Mouse (Mus musculus): Measurements from ENCODE around the gene Pde4d. TPM values are rescaled to one million over a fixed set of nuclear protein-coding genes. Genes with fewer than 3 reads are reported as not detected.

Gene Pde4d
- polyA plus RNA-seq, 1 experiment from 2014 or later: 13.5 TPM

DNA sequence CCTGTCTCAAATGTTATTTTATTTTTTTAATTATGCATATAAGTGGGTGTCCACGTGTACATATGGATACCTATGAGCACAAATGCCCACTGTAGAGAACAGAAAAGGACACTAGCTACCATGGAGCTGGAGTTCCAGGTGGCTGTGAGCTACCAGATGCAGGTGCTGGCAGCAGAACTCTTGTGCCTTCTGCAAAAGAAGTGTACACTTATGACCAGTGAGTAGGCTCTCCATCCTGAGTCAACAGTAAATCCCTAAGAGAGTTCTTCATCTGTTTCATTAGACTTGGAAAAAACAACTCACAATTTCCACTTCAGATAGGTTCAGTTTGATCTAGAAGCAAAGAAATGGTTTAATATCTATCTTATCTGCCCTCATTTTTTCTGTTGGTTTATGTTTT, 881.8 kb downstream of the Pde4d start:
- Histone ChIP-seq H3K4me1 (replicated peaks) (no peaks in the 10 kb centered on the region), H3K9me3 (no peaks in the 10 kb centered on the region), H3K4me3 (no peak overlapping the region), H3K27ac (no peak overlapping the region), H3K27me3 (ENCODE audit: insufficient read depth, poor library complexity, severe bottlenecking) (no peaks in the 10 kb centered on the region), H3K36me3 (no peaks in the 10 kb centered on the region)
- no peak for DNase-seq (ENCODE audit: low spot score)
- WGBS: 76% methylated on average over 1 of the region's 1 CpGs

DNA sequence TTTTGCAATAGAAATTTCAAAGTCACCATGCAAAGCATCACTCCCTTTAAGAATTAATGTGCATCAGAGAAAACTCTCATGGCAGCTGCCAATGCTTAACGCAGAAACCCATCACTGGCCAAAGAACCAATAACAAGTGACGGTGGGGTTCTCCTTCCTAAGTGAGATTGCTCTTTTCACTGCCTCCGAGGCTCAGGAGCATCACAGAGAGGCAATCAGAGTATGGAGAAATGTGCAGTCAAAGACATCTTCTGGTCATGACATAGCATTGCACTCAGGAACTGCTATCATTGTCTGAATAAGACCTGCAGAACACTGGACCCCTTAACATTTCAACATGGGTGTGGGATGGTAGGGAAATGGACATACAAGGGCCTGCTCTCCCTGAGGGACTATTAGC, 892.2 kb downstream of the Pde4d start:
- H3K9me3 ChIP-seq: no peaks in the 10 kb centered on the region
- no peaks in the 10 kb centered on the region for H3K36me3 ChIP-seq
- peaks cover 3% of the 10 kb centered on the region; the same call in 1 of the 2 replicates for H3K4me1 ChIP-seq (replicated peaks)
- H3K27me3 ChIP-seq (ENCODE audit: insufficient read depth, poor library complexity, severe bottlenecking): no peaks in the 10 kb centered on the region
- H3K27ac ChIP-seq: no peak overlapping the region
- no peak overlapping the region for H3K4me3 ChIP-seq
- 68% methylated on average over 3 of the region's 3 CpGs for WGBS
- DNase-seq (ENCODE audit: low spot score): no peak

DNA sequence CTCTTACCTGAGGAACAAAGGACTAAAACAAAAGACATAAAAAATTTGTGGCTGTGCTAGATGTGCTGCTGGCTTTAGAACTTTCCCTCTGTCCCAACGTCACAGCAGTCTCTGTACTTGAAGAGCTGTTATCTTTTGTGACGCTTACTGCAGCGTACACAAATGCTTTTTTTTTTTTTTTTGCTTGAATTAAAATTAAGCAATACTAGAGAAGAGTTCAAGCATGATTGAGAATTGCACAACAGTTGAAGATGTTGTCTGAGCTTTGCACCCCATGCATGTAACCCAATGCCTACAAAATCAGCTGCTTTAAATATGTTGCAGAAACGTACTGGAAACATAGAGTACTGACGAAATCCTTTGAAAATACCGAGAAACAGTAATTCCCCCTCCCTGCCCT, 892.7 kb downstream of the Pde4d start:
- 61% methylated on average over 6 of the region's 6 CpGs for WGBS
- no peaks in the 10 kb centered on the region for H3K9me3 ChIP-seq
- H3K4me1 ChIP-seq (replicated peaks): peaks cover 3% of the 10 kb centered on the region; the same call in 1 of the 2 replicates
- H3K36me3 ChIP-seq: no peaks in the 10 kb centered on the region
- DNase-seq (ENCODE audit: low spot score): no peak
- no peak overlapping the region for H3K27ac ChIP-seq
- H3K4me3 ChIP-seq: no peak overlapping the region
- no peaks in the 10 kb centered on the region for H3K27me3 ChIP-seq (ENCODE audit: insufficient read depth, poor library complexity, severe bottlenecking)

DNA sequence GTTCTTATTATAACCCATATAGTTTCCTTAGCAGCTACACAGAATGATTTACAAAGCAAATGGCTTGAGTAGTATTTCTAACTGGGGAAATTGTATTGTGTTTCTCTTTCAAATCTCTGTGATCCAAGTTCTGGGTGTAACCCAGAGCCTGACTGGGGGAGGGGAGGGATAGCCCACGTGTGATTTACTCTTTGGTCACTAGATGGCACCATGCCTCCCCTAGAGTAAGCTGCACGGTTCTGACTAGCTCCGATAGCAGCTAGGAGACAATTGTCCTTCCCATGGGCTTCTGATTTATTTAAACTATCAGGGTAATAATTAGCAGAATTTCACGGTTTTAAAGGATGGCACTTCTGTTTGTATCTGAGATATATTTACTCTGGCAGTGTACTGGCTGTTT, 893.8 kb downstream of the Pde4d start:
- no peaks in the 10 kb centered on the region for H3K36me3 ChIP-seq
- no peaks in the 10 kb centered on the region for H3K27me3 ChIP-seq (ENCODE audit: insufficient read depth, poor library complexity, severe bottlenecking)
- peak; percentile 58 for DNase-seq (ENCODE audit: low spot score)
- H3K27ac ChIP-seq: no peak overlapping the region
- no peaks in the 10 kb centered on the region for H3K9me3 ChIP-seq
- peaks cover 10% of the 10 kb centered on the region for H3K4me1 ChIP-seq (replicated peaks)
- no peak overlapping the region for H3K4me3 ChIP-seq
- 4% methylated on average over 4 of the region's 4 CpGs for WGBS

DNA sequence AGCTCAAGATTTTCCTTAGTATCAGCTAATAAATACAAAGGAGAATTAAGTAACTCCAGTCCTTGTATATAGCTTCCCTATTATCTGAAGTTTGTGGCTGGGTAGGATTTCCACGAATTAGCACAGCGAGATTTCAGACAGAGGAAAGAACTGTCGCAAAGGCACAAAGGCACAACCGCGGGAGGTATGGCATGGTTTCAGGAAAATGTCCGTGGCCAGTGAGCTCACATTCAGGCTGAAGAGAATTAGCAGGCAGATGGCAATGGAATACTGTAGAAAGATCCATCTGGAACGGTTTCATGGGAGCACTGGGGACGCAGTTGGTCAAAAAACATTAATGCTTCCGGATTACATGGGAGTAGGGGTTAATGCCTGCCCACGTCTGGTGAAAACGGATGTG, 898.0 kb downstream of the Pde4d start:
- peaks cover 23% of the 10 kb centered on the region for H3K4me1 ChIP-seq (replicated peaks)
- H3K36me3 ChIP-seq: no peaks in the 10 kb centered on the region
- no peak overlapping the region for H3K27ac ChIP-seq
- no peaks in the 10 kb centered on the region for H3K27me3 ChIP-seq (ENCODE audit: insufficient read depth, poor library complexity, severe bottlenecking)
- no peaks in the 10 kb centered on the region for H3K9me3 ChIP-seq
- no peak overlapping the region for H3K4me3 ChIP-seq
- 62% methylated on average over 11 of the region's 11 CpGs for WGBS
- DNase-seq (ENCODE audit: low spot score): no peak

DNA sequence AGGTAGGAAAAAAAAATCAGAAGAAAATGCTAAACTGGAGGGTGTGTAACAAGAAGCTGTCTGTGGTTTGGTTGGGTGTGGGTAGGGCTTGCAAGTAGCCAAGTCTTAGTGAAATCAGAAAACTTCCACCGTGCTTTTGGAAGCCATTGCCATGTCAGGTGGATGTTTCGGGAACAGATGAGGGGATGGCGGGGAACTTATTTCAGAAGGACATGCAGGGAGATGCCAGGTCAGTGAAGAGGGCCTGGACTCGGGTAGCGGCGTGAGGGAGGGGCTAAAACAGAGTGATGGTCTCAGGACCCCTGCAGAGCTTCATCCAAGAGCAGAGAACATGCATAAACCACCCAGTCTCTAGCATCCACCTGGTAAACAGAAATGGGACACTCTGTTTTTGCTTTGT, 898.6 kb downstream of the Pde4d start:
- peaks cover 23% of the 10 kb centered on the region for H3K4me1 ChIP-seq (replicated peaks)
- H3K27me3 ChIP-seq (ENCODE audit: insufficient read depth, poor library complexity, severe bottlenecking): no peaks in the 10 kb centered on the region
- WGBS: 85% methylated on average over 6 of the region's 6 CpGs
- no peaks in the 10 kb centered on the region for H3K36me3 ChIP-seq
- H3K9me3 ChIP-seq: no peaks in the 10 kb centered on the region
- no peak overlapping the region for H3K27ac ChIP-seq
- DNase-seq (ENCODE audit: low spot score): no peak
- H3K4me3 ChIP-seq: no peak overlapping the region

DNA sequence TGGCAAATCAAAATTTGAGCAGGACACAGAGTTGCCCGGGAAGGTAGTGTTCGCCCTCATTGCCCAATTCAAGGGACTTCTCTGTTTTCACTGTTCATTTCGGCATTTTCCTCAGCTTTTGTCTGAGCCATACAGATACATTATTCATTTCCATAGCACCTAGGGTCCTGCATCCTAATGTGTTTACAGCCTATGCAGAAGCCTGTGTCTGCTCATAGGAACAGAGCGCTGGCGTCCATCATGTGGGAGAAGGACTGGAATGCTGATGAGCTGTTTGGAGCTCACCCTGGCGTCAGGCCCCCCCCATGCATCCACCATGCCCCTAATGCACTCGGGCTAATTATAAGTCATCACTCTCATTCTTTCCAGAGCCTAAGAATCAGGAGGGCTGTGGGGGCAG, 900.4 kb downstream of the Pde4d start:
- peaks cover 23% of the 10 kb centered on the region for H3K4me1 ChIP-seq (replicated peaks)
- no peaks in the 10 kb centered on the region for H3K36me3 ChIP-seq
- 65% methylated on average over 7 of the region's 7 CpGs for WGBS
- peak overlapping the region; percentile 17; the same call in 1 of the 2 replicates for H3K27ac ChIP-seq
- no peaks in the 10 kb centered on the region for H3K9me3 ChIP-seq
- H3K4me3 ChIP-seq: no peak overlapping the region
- no peak for DNase-seq (ENCODE audit: low spot score)
- H3K27me3 ChIP-seq (ENCODE audit: insufficient read depth, poor library complexity, severe bottlenecking): no peaks in the 10 kb centered on the region

DNA sequence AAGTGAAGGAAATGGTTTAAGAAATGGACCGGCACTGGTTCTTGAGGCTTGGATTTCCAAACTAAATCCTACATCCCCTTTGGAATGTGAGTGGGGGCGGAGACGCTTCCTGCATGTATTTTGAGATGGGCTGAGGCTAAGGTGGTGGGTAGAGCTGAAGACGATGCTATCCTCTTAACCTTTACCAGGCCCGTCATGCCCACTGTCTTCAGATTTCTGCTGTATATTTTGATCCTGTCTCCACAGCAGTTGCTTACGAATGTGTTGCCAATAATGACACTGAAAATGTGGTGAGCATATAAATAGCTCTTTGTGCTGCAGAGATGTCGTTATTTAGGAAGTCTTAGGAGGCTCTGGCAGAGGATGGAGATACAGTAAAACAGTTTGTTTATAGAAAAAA, 904.3 kb downstream of the Pde4d start:
- Histone ChIP-seq H3K9me3 (no peaks in the 10 kb centered on the region), H3K27ac (no peak overlapping the region), H3K4me1 (replicated peaks) (peaks cover 14% of the 10 kb centered on the region), H3K27me3 (ENCODE audit: insufficient read depth, poor library complexity, severe bottlenecking) (no peaks in the 10 kb centered on the region), H3K4me3 (no peak overlapping the region), H3K36me3 (no peaks in the 10 kb centered on the region)
- no peak for DNase-seq (ENCODE audit: low spot score)
- WGBS: 86% methylated on average over 7 of the region's 7 CpGs

DNA sequence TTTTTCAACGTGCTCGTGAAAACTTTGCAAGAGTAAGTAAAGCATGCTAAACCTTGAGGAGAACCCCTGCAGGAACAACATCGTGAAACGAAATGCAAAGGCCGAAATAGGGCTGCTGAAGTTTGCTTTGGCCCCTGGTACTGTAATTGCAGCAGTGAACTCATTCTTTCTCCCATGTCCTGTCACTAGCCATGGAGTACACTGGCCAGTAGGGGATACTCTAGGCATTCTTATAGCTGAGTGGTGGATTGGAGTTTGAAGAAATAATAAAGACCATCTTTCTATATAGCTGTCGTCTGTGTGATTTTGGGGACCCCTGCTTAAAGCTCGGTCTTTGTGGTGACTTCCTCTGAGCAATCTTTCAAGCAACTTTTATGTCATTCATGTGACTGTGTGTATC, 906.5 kb downstream of the Pde4d start:
- no peaks in the 10 kb centered on the region for H3K9me3 ChIP-seq
- no peaks in the 10 kb centered on the region for H3K36me3 ChIP-seq
- no peaks in the 10 kb centered on the region for H3K27me3 ChIP-seq (ENCODE audit: insufficient read depth, poor library complexity, severe bottlenecking)
- H3K4me3 ChIP-seq: no peak overlapping the region
- no peak for DNase-seq (ENCODE audit: low spot score)
- WGBS: 87% methylated on average over 7 of the region's 7 CpGs
- no peak overlapping the region for H3K27ac ChIP-seq
- no peaks in the 10 kb centered on the region for H3K4me1 ChIP-seq (replicated peaks)

DNA sequence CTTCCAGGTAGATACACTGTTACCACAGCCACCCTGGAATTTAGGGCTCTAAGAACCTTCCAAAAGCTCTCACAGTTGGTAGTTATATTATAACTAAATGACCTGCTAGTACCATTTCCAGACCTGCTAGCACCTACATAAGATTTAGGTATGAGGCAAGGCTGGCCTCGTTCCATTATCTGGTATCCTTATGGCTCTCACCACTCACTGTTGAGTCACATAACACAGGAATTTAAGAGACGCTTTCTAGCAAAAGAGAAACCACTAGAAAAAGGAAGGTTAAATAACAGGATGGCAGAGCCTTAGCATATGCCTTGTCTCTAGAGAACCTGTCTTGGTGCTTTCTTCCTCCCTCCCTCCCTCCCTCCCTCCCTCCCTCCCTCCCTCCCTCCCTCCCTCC, 910.2 kb downstream of the Pde4d start:
- WGBS: 85% methylated on average over 2 of the region's 2 CpGs
- no peak for DNase-seq (ENCODE audit: low spot score)
- no peaks in the 10 kb centered on the region for H3K27me3 ChIP-seq (ENCODE audit: insufficient read depth, poor library complexity, severe bottlenecking)
- H3K36me3 ChIP-seq: no peaks in the 10 kb centered on the region
- H3K9me3 ChIP-seq: no peaks in the 10 kb centered on the region
- no peak overlapping the region for H3K4me3 ChIP-seq
- no peak overlapping the region for H3K27ac ChIP-seq
- no peaks in the 10 kb centered on the region for H3K4me1 ChIP-seq (replicated peaks)

DNA sequence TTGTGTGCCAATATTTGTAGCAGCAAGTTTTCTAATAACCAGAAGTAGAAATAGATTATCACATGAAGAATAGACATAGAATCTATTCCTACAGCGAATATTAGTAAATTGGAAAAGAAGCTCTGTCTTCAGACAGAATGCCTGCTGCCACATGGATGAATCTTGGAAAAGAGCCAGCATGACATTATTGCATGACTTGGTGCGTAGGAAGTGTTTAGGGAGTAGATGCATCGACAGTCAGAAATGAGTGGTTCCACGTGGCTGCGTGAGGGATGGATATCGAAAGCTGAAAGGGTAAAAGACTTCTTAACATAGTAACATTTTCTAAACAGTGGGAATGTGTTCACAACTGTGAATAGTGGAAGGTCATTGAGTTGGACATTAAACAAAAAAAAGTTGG, 912.6 kb downstream of the Pde4d start:
- Histone ChIP-seq H3K36me3 (no peaks in the 10 kb centered on the region), H3K27me3 (ENCODE audit: insufficient read depth, poor library complexity, severe bottlenecking) (no peaks in the 10 kb centered on the region), H3K9me3 (no peaks in the 10 kb centered on the region), H3K4me3 (no peak overlapping the region), H3K27ac (no peak overlapping the region), H3K4me1 (replicated peaks) (no peaks in the 10 kb centered on the region)
- no peak for DNase-seq (ENCODE audit: low spot score)
- 96% methylated on average over 6 of the region's 6 CpGs for WGBS

DNA sequence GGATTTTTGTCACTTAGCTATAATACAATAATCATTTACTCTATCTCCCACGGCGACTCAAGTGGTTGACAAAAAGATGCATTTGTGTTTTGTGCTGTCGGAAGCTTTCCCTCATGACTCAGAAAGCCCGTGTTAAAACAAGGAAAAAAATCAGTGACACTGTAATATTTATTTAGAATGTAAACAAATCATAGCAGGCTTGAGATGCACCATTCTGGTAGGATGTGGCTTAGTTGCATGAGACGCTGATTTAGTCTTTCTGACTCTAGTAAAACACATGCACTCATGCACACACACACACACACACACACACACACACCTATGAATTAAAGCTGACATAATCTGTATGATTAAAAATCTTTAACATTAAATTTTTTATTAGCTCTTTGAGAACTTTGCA, 924.7 kb downstream of the Pde4d start:
- 91% methylated on average over 5 of the region's 5 CpGs for WGBS
- no peak overlapping the region for H3K4me3 ChIP-seq
- DNase-seq (ENCODE audit: low spot score): no peak
- no peaks in the 10 kb centered on the region for H3K9me3 ChIP-seq
- H3K27ac ChIP-seq: no peak overlapping the region
- no peaks in the 10 kb centered on the region for H3K36me3 ChIP-seq
- H3K4me1 ChIP-seq (replicated peaks): peaks cover 4% of the 10 kb centered on the region; the same call in 1 of the 2 replicates
- H3K27me3 ChIP-seq (ENCODE audit: insufficient read depth, poor library complexity, severe bottlenecking): no peaks in the 10 kb centered on the region

DNA sequence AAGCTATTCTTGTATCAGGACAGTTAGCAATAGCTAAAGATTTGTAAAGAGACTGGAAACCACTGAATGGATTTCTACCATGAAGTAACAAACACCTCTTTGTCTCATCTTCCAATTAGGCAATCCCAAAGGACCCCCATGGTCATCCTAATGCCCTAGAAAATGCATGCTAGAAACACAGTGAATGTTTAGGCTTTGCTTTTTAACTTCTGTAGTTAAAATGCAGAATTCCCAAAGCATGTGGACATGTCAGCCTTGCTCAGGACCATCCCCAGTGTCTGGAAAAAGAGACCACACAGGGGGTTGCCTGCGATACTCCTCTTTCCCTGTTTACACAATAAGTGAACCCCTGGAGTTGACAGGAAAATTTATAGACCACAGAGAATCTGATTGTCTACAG, 926.9 kb downstream of the Pde4d start:
- H3K36me3 ChIP-seq: no peaks in the 10 kb centered on the region
- DNase-seq (ENCODE audit: low spot score): no peak
- 52% methylated on average over 1 of the region's 1 CpGs for WGBS
- H3K27ac ChIP-seq: no peak overlapping the region
- peaks cover 4% of the 10 kb centered on the region; the same call in 1 of the 2 replicates for H3K4me1 ChIP-seq (replicated peaks)
- no peak overlapping the region for H3K4me3 ChIP-seq
- no peaks in the 10 kb centered on the region for H3K9me3 ChIP-seq
- no peaks in the 10 kb centered on the region for H3K27me3 ChIP-seq (ENCODE audit: insufficient read depth, poor library complexity, severe bottlenecking)

DNA sequence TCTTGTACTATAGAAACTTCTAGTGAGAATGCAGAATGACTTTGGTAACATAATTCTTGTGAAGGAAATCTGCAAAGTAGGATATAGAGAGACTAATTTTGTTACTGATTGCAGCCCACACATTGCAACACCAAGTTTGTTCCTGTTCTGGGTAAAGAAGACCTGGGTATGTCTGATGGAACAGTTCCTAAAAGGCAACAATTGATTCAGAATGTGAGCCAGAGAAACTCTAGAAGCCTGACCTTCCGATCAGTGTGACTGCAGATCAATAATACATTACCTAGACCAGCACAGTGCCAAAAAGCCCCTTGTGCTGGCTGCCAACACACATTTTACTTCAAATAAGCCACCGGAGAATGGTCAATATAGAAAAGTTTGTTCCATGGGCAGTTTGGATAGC, 930.4 kb downstream of the Pde4d start:
- Histone ChIP-seq H3K27me3 (ENCODE audit: insufficient read depth, poor library complexity, severe bottlenecking) (no peaks in the 10 kb centered on the region), H3K9me3 (no peaks in the 10 kb centered on the region), H3K4me1 (replicated peaks) (peaks cover 9% of the 10 kb centered on the region; the same call in 1 of the 2 replicates), H3K4me3 (no peak overlapping the region), H3K27ac (no peak overlapping the region), H3K36me3 (no peaks in the 10 kb centered on the region)
- WGBS: 87% methylated on average over 2 of the region's 2 CpGs
- no peak for DNase-seq (ENCODE audit: low spot score)
